Mouse (Mus musculus): ENCODE measurements around the gene Rhoq.

Rhoq gene

GRCm38 (mm10) chr17:86988601-86989184 lies 25.8 kb downstream of the Rhoq start:
- no peak for DNase-seq (ENCODE audit: extremely low read depth, low read depth, low spot score)

- DNase-seq (ENCODE audit: extremely low read depth, low read depth, low spot score), result no peak
Observed at GRCm38 (mm10) chr17:86991306-86991705, 28.4 kb downstream of the Rhoq start.

GRCm38 (mm10) chr17:86997323-86997722 lies 34.4 kb downstream of the Rhoq start:
- DNase-seq (ENCODE audit: extremely low read depth, low read depth, low spot score), result no peak

- DNase-seq (ENCODE audit: extremely low read depth, low read depth, low spot score), result no peak
Observed at GRCm38 (mm10) chr17:87008950-87009349, 46.1 kb downstream of the Rhoq start.

- no peak for DNase-seq (ENCODE audit: extremely low read depth, low read depth, low spot score)
Observed at GRCm38 (mm10) chr17:87011301-87012019, 48.6 kb downstream of the Rhoq start.

GRCm38 (mm10) chr17:87019692-87020091 lies 56.8 kb downstream of the Rhoq start:
- no peak for DNase-seq (ENCODE audit: extremely low read depth, low read depth, low spot score)

GRCm38 (mm10) chr17:87024491-87025242 lies 61.8 kb downstream of the Rhoq start:
- no peak for DNase-seq (ENCODE audit: extremely low read depth, low read depth, low spot score)

GRCm38 (mm10) chr17:87025269-87025949 lies 62.5 kb downstream of the Rhoq start, which contains the start of the genes Pigf and Cript:
Gene Pigf, minus strand, starts transcription at chr17:87025406.
Gene Cript, plus strand, starts transcription at chr17:87025550.
- DNase-seq (ENCODE audit: extremely low read depth, low read depth, low spot score), result peak; percentile 66

GRCm38 (mm10) chr17:87036141-87037073 lies 73.5 kb downstream of the Rhoq start:
- DNase-seq (ENCODE audit: extremely low read depth, low read depth, low spot score), result no peak

- DNase-seq (ENCODE audit: extremely low read depth, low read depth, low spot score), result no peak
Observed at GRCm38 (mm10) chr17:87038496-87038895, 75.6 kb downstream of the Rhoq start.

- DNase-seq (ENCODE audit: extremely low read depth, low read depth, low spot score), result no peak
Observed at GRCm38 (mm10) chr17:87041739-87042138, 78.9 kb downstream of the Rhoq start.

GRCm38 (mm10) chr17:87044364-87044763 lies 81.5 kb downstream of the Rhoq start:
- DNase-seq (ENCODE audit: extremely low read depth, low read depth, low spot score), result no peak

- no peak for DNase-seq (ENCODE audit: extremely low read depth, low read depth, low spot score)
Observed at GRCm38 (mm10) chr17:87044796-87045195, 81.9 kb downstream of the Rhoq start.
